Mouse (Mus musculus): ENCODE data around the gene Sapcd1. TPM values are rescaled to one million over a fixed set of nuclear protein-coding genes. Genes with fewer than 3 reads are reported as not detected.

Gene Sapcd1
- 16.3 and 21.3 TPM in 2 replicates for polyA plus RNA-seq (2014; fragmentation: Nextera tagmentation; extraction: Ambion mirVana)

DNA sequence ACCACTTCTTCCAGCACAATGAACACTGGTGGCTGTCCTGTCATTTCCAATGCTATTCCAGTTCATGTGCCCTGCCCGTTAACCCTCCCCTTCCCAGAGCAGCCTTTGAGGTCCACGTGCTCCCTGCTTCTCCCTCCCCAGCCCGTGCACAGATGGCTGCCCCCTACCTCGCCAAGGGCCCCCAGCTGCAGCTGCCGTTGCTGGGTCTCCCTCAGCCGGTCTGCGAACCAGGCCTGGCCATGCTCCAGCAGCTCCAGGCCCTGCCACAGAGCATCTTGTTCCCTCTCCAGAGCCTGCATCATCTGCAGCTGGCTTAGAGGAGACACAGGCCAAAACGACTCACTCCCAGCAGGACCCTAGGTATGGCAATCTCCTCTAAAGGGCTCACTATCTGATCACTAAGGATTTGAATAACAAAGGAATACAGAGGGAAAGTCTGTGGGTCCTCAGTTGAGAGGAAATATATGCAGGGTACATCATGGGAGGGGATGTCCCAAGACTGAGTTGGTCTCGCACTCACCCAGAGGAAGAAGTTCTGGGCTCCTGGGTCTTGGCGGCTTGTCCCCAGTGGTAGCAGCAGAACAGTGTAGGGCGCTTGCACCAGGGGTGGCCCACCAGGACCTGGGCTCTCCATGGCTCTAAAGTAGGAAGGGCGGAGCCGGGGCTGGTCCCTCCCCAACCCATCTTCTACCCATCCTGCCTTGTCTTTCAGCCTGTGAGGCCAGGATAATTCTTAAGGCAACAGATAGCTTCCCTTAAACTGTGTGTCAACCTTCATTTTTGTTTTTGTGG is at the start of gene Sapcd1:
Gene Sapcd1, minus strand, starts transcription at position 740 of the 792 bp plus-strand sequence.
- Histone ChIP-seq H3K4me3 (ENCODE audit: low read depth, low read length) (no peak within 1 kb of the TSS), H3K4me1 (ENCODE audit: control insufficient read depth, insufficient read depth, low read length) (peaks cover 17% of the 10 kb centered on the region), H3K4me2 (replicated peaks; ENCODE audit: low read depth, low read length) (peak within 1 kb of the TSS; percentile 14; the same call in 1 of the 2 replicates), H3K9me3 (ENCODE audit: control insufficient read depth, low read depth, low read length) (no peaks in the 10 kb centered on the region), H3K27me3 (ENCODE audit: control insufficient read depth, insufficient read depth, low read length) (no peaks in the 10 kb centered on the region), H3K36me3 (ENCODE audit: control insufficient read depth, insufficient read depth, low read length) (no peaks in the 10 kb centered on the region), H3K9ac (replicated peaks; ENCODE audit: low read depth, low read length) (0 out of 2 replicates have a peak within 1 kb of the TSS, but pooled peaks have one; percentile 14), H3K27ac (ENCODE audit: low read length) (peak within 1 kb of the TSS; percentile 74)
- WGBS, result 48% methylated on average over 13 of the region's 13 CpGs
- ATAC-seq (ENCODE audit: insufficient number of reproducible peaks, insufficient read depth, low FRiP score, low read depth), result peak; percentile 53; the same call in 1 of the 2 replicates

DNA sequence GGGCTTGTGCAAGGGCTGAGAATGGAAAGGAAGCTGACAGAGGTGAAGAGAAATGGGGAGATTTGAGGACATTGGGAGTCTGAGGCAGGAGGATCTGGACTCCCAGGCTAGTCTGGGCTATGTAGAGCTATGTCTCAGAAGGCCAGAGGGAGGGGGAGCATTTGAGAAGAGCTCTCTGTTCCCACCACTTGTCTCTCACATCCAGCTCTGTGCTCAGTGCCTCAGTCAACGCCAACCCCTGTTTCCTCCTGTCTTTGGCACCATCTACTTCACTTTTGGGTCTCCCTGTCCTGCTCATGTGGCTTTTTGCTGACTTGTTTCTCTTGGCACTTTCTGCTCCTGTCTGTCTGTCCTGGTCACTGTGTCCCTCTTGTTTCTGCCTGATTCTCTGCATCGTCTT is 49.5 kb upstream of the Sapcd1 start:
- Histone ChIP-seq H3K4me1 (ENCODE audit: control insufficient read depth, insufficient read depth, low read length) (0 out of 2 replicates have a peak, but pooled peaks cover 13% of the 10 kb centered on the region), H3K4me2 (replicated peaks; ENCODE audit: low read depth, low read length) (peak overlapping the region; percentile 32), H3K9ac (replicated peaks; ENCODE audit: low read depth, low read length) (0 out of 2 replicates have a peak overlapping the region, but pooled peaks have one; percentile 1), H3K9me3 (ENCODE audit: control insufficient read depth, low read depth, low read length) (no peaks in the 10 kb centered on the region), H3K4me3 (ENCODE audit: low read depth, low read length) (peak overlapping the region; percentile 14; the same call in 1 of the 2 replicates), H3K27ac (ENCODE audit: low read length) (peak overlapping the region; percentile 30; the same call in 1 of the 2 replicates), H3K27me3 (ENCODE audit: control insufficient read depth, insufficient read depth, low read length) (no peaks in the 10 kb centered on the region), H3K36me3 (ENCODE audit: control insufficient read depth, insufficient read depth, low read length) (no peaks in the 10 kb centered on the region)
- ATAC-seq (ENCODE audit: insufficient number of reproducible peaks, insufficient read depth, low FRiP score, low read depth), result no peak
- 48% methylated on average over 2 of the region's 2 CpGs for WGBS

DNA sequence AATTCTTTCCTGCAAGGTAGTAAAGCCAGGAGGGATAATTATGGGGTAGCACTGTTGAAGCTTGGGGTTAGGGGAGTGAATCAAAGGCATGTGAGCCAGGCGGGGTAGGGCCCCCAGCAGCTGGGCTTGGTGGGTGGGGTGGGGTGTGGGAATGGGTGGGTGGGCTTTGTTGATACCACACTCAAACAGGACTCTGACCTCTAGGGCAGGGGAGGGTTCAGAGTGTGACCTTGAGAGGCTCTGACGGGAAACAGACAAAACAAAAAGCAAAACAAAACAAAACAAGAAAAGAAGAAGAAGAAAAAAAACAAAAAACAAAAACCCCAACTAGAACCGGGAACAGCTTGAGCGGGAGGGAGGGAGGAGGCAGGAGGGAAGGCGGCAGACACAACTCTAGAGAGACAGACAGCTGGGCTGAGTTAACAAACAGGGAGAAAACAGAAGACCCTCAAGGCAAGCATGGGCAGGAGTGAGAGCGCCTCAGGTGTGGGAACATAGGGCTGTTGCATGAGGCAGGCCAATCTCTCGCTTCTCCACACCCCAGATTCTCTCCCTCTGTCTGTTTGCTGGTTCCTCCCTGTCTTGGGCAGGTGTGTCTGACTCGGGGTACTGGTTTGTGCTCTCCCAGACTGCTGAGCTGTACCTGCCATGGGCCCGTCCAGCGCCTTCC is 48.8 kb upstream of the Sapcd1 start, which contains the start of gene Ly6g6e:
Gene Ly6g6e, plus strand, starts transcription at position 396 of the 670 bp plus-strand sequence.
- Histone ChIP-seq H3K27me3 (ENCODE audit: control insufficient read depth, insufficient read depth, low read length) (no peaks in the 10 kb centered on the region), H3K4me1 (ENCODE audit: control insufficient read depth, insufficient read depth, low read length) (0 out of 2 replicates have a peak, but pooled peaks cover 13% of the 10 kb centered on the region), H3K36me3 (ENCODE audit: control insufficient read depth, insufficient read depth, low read length) (no peaks in the 10 kb centered on the region), H3K9me3 (ENCODE audit: control insufficient read depth, low read depth, low read length) (no peaks in the 10 kb centered on the region), H3K27ac (ENCODE audit: low read length) (peak within 1 kb of the TSS; percentile 30; the same call in 1 of the 2 replicates), H3K9ac (replicated peaks; ENCODE audit: low read depth, low read length) (0 out of 2 replicates have a peak within 1 kb of the TSS, but pooled peaks have one; percentile 1), H3K4me2 (replicated peaks; ENCODE audit: low read depth, low read length) (peak within 1 kb of the TSS; percentile 32), H3K4me3 (ENCODE audit: low read depth, low read length) (peak within 1 kb of the TSS; percentile 14; the same call in 1 of the 2 replicates)
- 29% methylated on average over 10 of the region's 10 CpGs for WGBS
- ATAC-seq (ENCODE audit: insufficient number of reproducible peaks, insufficient read depth, low FRiP score, low read depth), result 0 out of 2 replicates have a peak, but pooled peaks have one; percentile 17

DNA sequence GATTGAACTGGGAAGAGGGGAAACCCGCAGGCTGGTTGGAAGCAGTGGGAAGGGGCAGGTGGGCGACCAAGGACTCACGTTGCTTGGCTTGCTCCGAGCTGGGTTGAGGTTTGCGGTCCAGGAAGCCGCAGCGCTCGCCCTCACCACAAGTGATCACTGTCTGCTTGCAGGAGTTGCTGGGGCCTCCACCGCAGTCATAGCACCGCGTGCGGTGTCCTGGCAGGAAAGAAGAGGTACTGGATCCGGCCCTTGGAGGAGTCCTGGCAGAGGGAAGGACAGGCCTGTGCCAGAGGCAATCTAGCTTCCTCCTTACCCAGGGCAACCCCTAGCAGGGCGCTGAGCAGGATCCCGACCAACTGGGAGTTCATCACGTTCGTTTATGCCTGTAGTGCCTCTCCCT is 46.3 kb upstream of the Sapcd1 start:
- 49% methylated on average over 17 of the region's 17 CpGs for WGBS
- Histone ChIP-seq H3K4me1 (ENCODE audit: control insufficient read depth, insufficient read depth, low read length) (0 out of 2 replicates have a peak, but pooled peaks cover 16% of the 10 kb centered on the region), H3K4me2 (replicated peaks; ENCODE audit: low read depth, low read length) (no peak overlapping the region), H3K27ac (ENCODE audit: low read length) (no peak overlapping the region), H3K4me3 (ENCODE audit: low read depth, low read length) (no peak overlapping the region), H3K36me3 (ENCODE audit: control insufficient read depth, insufficient read depth, low read length) (no peaks in the 10 kb centered on the region), H3K9me3 (ENCODE audit: control insufficient read depth, low read depth, low read length) (no peaks in the 10 kb centered on the region), H3K27me3 (ENCODE audit: control insufficient read depth, insufficient read depth, low read length) (no peaks in the 10 kb centered on the region), H3K9ac (replicated peaks; ENCODE audit: low read depth, low read length) (no peak overlapping the region)
- ATAC-seq (ENCODE audit: insufficient number of reproducible peaks, insufficient read depth, low FRiP score, low read depth), result no peak

DNA sequence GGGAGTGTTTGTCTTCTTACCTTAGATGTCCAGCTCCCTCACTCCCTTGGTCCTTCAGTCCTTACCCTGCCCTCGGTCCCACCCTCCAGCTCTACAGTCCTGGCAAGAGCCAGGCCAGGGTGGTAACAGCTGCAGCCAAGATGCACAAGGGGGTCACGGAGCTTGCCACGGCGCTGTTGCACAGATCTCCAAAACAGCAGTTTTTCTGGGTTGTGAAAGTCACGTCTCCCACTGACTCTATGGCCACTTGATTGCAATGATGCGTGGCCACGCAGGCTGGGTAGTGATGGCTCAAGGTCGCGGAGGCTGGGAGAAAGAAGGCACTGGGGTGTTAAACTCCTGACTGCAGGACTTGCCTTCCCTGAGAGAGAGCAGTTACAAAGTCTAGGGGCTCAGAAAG is 43.6 kb upstream of the Sapcd1 start:
- Histone ChIP-seq H3K4me1 (ENCODE audit: control insufficient read depth, insufficient read depth, low read length) (0 out of 2 replicates have a peak, but pooled peaks cover 6% of the 10 kb centered on the region), H3K9me3 (ENCODE audit: control insufficient read depth, low read depth, low read length) (no peaks in the 10 kb centered on the region), H3K36me3 (ENCODE audit: control insufficient read depth, insufficient read depth, low read length) (no peaks in the 10 kb centered on the region), H3K27me3 (ENCODE audit: control insufficient read depth, insufficient read depth, low read length) (no peaks in the 10 kb centered on the region), H3K4me2 (replicated peaks; ENCODE audit: low read depth, low read length) (no peak overlapping the region), H3K27ac (ENCODE audit: low read length) (no peak overlapping the region), H3K4me3 (ENCODE audit: low read depth, low read length) (no peak overlapping the region), H3K9ac (replicated peaks; ENCODE audit: low read depth, low read length) (no peak overlapping the region)
- WGBS, result 71% methylated on average over 9 of the region's 9 CpGs
- ATAC-seq (ENCODE audit: insufficient number of reproducible peaks, insufficient read depth, low FRiP score, low read depth), result no peak

DNA sequence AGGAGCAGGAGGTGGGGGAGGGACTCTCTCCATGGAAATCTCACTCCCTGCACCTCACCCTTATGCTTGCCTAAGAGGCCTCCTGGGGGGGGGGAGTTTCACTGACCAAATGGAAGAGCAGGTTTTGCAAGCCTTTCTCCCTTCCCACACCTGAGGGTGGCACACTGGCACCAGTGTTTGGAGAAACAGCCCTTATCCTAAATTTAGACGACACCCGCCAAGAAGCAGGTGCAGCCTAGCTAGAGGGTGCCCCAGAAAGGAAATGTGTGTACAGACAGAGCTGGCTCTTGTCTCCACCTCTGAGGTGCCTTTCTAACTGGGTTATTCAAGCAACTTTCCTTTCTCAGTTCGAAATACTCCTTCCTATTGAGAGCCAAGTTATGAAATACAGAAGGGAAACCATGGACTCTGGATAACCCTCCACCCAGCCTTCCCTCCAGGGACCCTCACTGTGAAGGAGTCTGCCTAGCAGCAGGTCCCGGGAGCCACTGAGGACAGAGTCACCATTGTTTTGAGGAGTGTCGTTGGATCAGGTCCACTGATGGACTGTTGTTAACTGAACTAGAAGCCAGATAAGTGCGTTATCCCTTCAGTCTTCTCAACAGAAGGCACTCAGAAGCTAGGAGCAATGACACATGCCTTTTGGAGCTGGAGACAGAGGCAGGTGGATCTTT is 42.9 kb upstream of the Sapcd1 start:
- peaks cover 7% of the 10 kb centered on the region for H3K4me1 ChIP-seq (ENCODE audit: control insufficient read depth, insufficient read depth, low read length)
- no peaks in the 10 kb centered on the region for H3K27me3 ChIP-seq (ENCODE audit: control insufficient read depth, insufficient read depth, low read length)
- H3K9me3 ChIP-seq (ENCODE audit: control insufficient read depth, low read depth, low read length), result no peaks in the 10 kb centered on the region
- no peak overlapping the region for H3K9ac ChIP-seq (replicated peaks; ENCODE audit: low read depth, low read length)
- no peak overlapping the region for H3K4me2 ChIP-seq (replicated peaks; ENCODE audit: low read depth, low read length)
- H3K4me3 ChIP-seq (ENCODE audit: low read depth, low read length), result no peak overlapping the region
- WGBS, result 46% methylated on average over 6 of the region's 6 CpGs
- no peak overlapping the region for H3K27ac ChIP-seq (ENCODE audit: low read length)
- H3K36me3 ChIP-seq (ENCODE audit: control insufficient read depth, insufficient read depth, low read length), result no peaks in the 10 kb centered on the region
- peak; percentile 66; the same call in 1 of the 2 replicates for ATAC-seq (ENCODE audit: insufficient number of reproducible peaks, insufficient read depth, low FRiP score, low read depth)

DNA sequence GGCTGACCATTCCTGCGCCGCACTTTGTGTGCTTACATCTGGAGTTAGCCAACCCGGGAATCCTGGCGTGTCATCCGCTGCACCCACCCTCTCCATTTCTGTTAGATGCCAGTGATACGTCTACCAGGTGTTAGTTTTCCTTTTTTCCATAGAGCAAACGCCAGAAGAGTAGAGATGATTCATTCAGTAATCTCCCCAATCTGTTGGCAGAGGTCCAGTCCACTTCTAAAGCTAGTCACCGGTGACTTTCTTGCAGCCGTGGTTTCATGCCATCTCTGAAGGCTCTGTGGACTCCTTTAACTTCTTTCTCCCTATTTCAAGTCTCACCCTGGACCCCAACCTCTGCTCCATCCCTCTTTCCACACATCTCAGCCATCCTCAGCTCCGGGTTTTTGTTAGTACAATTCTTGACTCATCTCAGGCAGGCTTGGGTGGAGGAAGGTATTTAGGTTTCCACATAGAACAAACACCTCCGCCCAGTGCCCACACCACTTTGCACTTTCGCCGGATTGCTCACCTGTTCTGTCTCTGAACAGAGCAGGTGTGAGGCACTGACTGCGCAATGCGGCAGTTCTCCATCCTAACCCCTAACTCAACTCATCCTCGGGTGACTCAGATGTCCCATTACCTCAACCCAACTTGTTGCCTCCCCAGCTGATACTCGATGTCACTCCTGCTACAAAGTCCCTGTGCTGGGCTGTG is 40.5 kb upstream of the Sapcd1 start:
- H3K4me3 ChIP-seq (ENCODE audit: low read depth, low read length), result no peak overlapping the region
- H3K4me1 ChIP-seq (ENCODE audit: control insufficient read depth, insufficient read depth, low read length), result peaks cover 18% of the 10 kb centered on the region
- no peaks in the 10 kb centered on the region for H3K27me3 ChIP-seq (ENCODE audit: control insufficient read depth, insufficient read depth, low read length)
- H3K9ac ChIP-seq (replicated peaks; ENCODE audit: low read depth, low read length), result no peak overlapping the region
- no peaks in the 10 kb centered on the region for H3K36me3 ChIP-seq (ENCODE audit: control insufficient read depth, insufficient read depth, low read length)
- no peak for ATAC-seq (ENCODE audit: insufficient number of reproducible peaks, insufficient read depth, low FRiP score, low read depth)
- WGBS, result 70% methylated on average over 17 of the region's 17 CpGs
- no peak overlapping the region for H3K27ac ChIP-seq (ENCODE audit: low read length)
- no peak overlapping the region for H3K4me2 ChIP-seq (replicated peaks; ENCODE audit: low read depth, low read length)
- no peaks in the 10 kb centered on the region for H3K9me3 ChIP-seq (ENCODE audit: control insufficient read depth, low read depth, low read length)
